ENCODE assay signal across 22 mouse cellular contexts in genomic region chr1:125719127-125719526, GRCm38 (mm10). TPM values are rescaled to one million over a fixed set of nuclear protein-coding genes. Genes with fewer than 3 reads are reported as not detected.
DNase-seq lines count a peak whose midpoint lies in the region; ATAC-seq and TF ChIP-seq lines count a peak whose summit lies in the region.
"Had no signal": no experiment of that assay in that cellular context is flagged by ENCODE, and none has a peak within 500 bp of the region (broad histone marks: within the 10 kb centered on the region; RNA-seq: fewer than 3 reads in every experiment).

No protein-coding gene starts in this region.

- H3K4me2 ChIP-seq in intestine, embryonic 16.5 days (ENCODE audit: low read depth, low read length): no peak overlapping the region
- no peak overlapping the region for H3K4me2 ChIP-seq in intestine, embryonic 15.5 days (replicated peaks)
- H3K4me2 ChIP-seq in lung, embryonic 14.5 days: no peak overlapping the region
- H3K4me2 ChIP-seq: embryonic facial prominence, embryonic 13.5 days; embryonic facial prominence, embryonic 15.5 days; forebrain, embryonic 12.5 days had no signal

- H3K27ac ChIP-seq in intestine, embryonic 16.5 days (ENCODE audit: low read length): peak overlapping the region; percentile 25; the same call in 1 of the 2 replicates
- H3K27ac ChIP-seq in intestine, embryonic 15.5 days: no peak overlapping the region
- H3K27ac ChIP-seq in lung, embryonic 14.5 days (ENCODE audit: low read depth): no peak overlapping the region
- H3K27ac ChIP-seq: embryonic facial prominence, embryonic 13.5 days; embryonic facial prominence, embryonic 15.5 days; forebrain, embryonic 10.5 days; forebrain, embryonic 12.5 days had no signal

- WGBS in intestine, embryonic 16.5 days: 41% methylated on average over 6 of the region's 6 CpGs
- 48% methylated on average over 6 of the region's 6 CpGs for WGBS in intestine, embryonic 15.5 days
- WGBS in lung, embryonic 14.5 days: 23% methylated on average over 6 of the region's 6 CpGs

- H3K36me3 ChIP-seq in intestine, embryonic 16.5 days (ENCODE audit: control insufficient read depth, insufficient read depth, low read length): no peaks in the 10 kb centered on the region
- H3K36me3 ChIP-seq in intestine, embryonic 15.5 days: no peaks in the 10 kb centered on the region
- no peaks in the 10 kb centered on the region for H3K36me3 ChIP-seq in lung, embryonic 14.5 days (ENCODE audit: insufficient read depth)
- H3K36me3 ChIP-seq: embryonic facial prominence, embryonic 13.5 days; embryonic facial prominence, embryonic 15.5 days; forebrain, embryonic 10.5 days; forebrain, embryonic 12.5 days had no signal

- TF ChIP-seq CTCF in lung, embryonic 14.5 days (IDR thresholded peaks at IDR 0.05; ENCODE audit: low read depth): no peak

- H3K4me3 ChIP-seq in intestine, embryonic 16.5 days (ENCODE audit: low read length): no peak overlapping the region
- no peak overlapping the region for H3K4me3 ChIP-seq in intestine, embryonic 15.5 days (replicated peaks)
- H3K4me3 ChIP-seq in lung, embryonic 14.5 days (ENCODE audit: low read depth, low read length): no peak overlapping the region
- H3K4me3 ChIP-seq: embryonic facial prominence, embryonic 13.5 days; embryonic facial prominence, embryonic 15.5 days; erythroblast, embryonic 14.5 days; forebrain, embryonic 10.5 days; forebrain, embryonic 12.5 days had no signal

- H3K27me3 ChIP-seq in intestine, embryonic 16.5 days (replicated peaks; ENCODE audit: control insufficient read depth, insufficient read depth, low read length): no peaks in the 10 kb centered on the region
- no peaks in the 10 kb centered on the region for H3K27me3 ChIP-seq in intestine, embryonic 15.5 days (replicated peaks)
- no peaks in the 10 kb centered on the region for H3K27me3 ChIP-seq in lung, embryonic 14.5 days (ENCODE audit: insufficient read depth, low read length)
- H3K27me3 ChIP-seq: embryonic facial prominence, embryonic 13.5 days; embryonic facial prominence, embryonic 15.5 days; forebrain, embryonic 12.5 days had no signal

- no peaks in the 10 kb centered on the region for H3K9me3 ChIP-seq in intestine, embryonic 16.5 days (ENCODE audit: control insufficient read depth, low read length)
- H3K9me3 ChIP-seq in intestine, embryonic 15.5 days: no peaks in the 10 kb centered on the region
- H3K9me3 ChIP-seq in lung, embryonic 14.5 days (ENCODE audit: low read depth, low read length): no peaks in the 10 kb centered on the region
- H3K9me3 ChIP-seq: embryonic facial prominence, embryonic 13.5 days; embryonic facial prominence, embryonic 15.5 days; forebrain, embryonic 10.5 days; forebrain, embryonic 12.5 days had no signal

- no peak overlapping the region for H3K9ac ChIP-seq in intestine, embryonic 16.5 days (ENCODE audit: low read depth, low read length)
- H3K9ac ChIP-seq in intestine, embryonic 15.5 days: no peak overlapping the region
- no peak overlapping the region for H3K9ac ChIP-seq in lung, embryonic 14.5 days
- H3K9ac ChIP-seq: embryonic facial prominence, embryonic 13.5 days; embryonic facial prominence, embryonic 15.5 days; forebrain, embryonic 12.5 days had no signal

- ATAC-seq in intestine, embryonic 16.5 days: no peak
- no peak for ATAC-seq in intestine, embryonic 15.5 days
- ATAC-seq in lung, embryonic 14.5 days (ENCODE audit: insufficient read depth): no peak
- ATAC-seq: forebrain, embryonic 14.5 days; forebrain, embryonic 16.5 days had no signal

- peak; percentile 36 for DNase-seq in lung, embryonic 14.5 days
- no peak for DNase-seq in lung, postnatal 10 days
- DNase-seq: adrenal gland, adult 2 months; adrenal gland, postnatal 10 days; adrenal gland, postnatal 25 days; cerebellum, adult 11 months; cerebellum, adult 18-20 months; cerebellum, adult 8-10 months; cerebellum, adult 9-11 months; cerebellum, postnatal 14 days; cerebellum, postnatal 36 days; embryo, embryonic 11 days had no signal

- H3K4me1 ChIP-seq in intestine, embryonic 16.5 days (ENCODE audit: control insufficient read depth, insufficient read depth, low read length): peaks cover 6% of the 10 kb centered on the region
- H3K4me1 ChIP-seq in intestine, embryonic 15.5 days (replicated peaks): 0 out of 2 replicates have a peak, but pooled peaks cover 5% of the 10 kb centered on the region
- no peaks in the 10 kb centered on the region for H3K4me1 ChIP-seq in lung, embryonic 14.5 days (ENCODE audit: insufficient read depth)
- H3K4me1 ChIP-seq: embryonic facial prominence, embryonic 13.5 days; embryonic facial prominence, embryonic 15.5 days; forebrain, embryonic 10.5 days had no signal

RNA-seq across cellular contexts. Expression of gene Gpr39, which starts 42.3 kb away (rescaled TPM):
- 8.7 and 9.0 TPM in 2 replicates for polyA plus RNA-seq in intestine, embryonic 16.5 days (2015; fragmentation: Nextera tagmentation; extraction: Ambion mirVana)
- 6.3 and 7.2 TPM in 2 replicates for polyA plus RNA-seq in intestine, embryonic 15.5 days (2015; fragmentation: Nextera tagmentation; extraction: Ambion mirVana)
- polyA plus RNA-seq in lung, embryonic 14.5 days (2014; fragmentation: Nextera tagmentation; extraction: Ambion mirVana): 2.5 and 3.0 TPM in 2 replicates
- polyA plus RNA-seq: embryonic facial prominence, embryonic 11.5 days; embryonic facial prominence, embryonic 13.5 days; erythroblast, embryonic 14.5 days; forebrain, embryonic 10.5 days; forebrain, embryonic 12.5 days; forebrain, embryonic 14.5 days; forebrain, embryonic 16.5 days had no signal
